Mouse (Mus musculus): ENCODE measurements around the gene Aagab. TPM values are rescaled to one million over a fixed set of nuclear protein-coding genes. Genes with fewer than 3 reads are reported as not detected.

The Aagab gene
- total RNA-seq (2017): 37.0 to 57.3 TPM (median 48.3 TPM) in 3 replicates

GRCm38 (mm10) chr9:63602043-63602939, at the start of gene Aagab, which contains the start of gene Iqch:
TSS of gene Aagab (plus strand) at chr9:63602660.
TSS of gene Iqch (minus strand) at chr9:63602493.
- ATAC-seq (replicated peaks; ENCODE audit: insufficient number of reproducible peaks, low FRiP score, low TSS enrichment, poor library complexity, severe bottlenecking): peak; percentile 89

DNA sequence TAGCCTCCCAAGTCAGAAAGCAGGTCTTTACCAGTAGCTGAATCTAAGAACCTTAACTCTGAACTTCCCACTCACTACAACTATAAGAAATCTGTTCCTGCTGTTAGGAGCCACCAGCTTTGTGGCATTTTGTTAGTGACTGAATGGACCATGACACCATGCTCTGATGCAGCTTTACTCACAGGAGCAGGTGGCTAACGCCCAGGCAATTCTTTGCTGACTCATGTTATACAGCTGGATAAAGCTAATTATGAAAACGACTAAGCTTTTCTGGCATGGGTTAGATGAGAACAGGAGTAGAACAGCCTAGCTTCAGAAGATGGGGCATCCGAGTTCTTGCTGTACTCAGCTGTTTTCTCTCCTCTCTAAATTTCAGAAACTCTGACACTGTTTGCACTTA, 48.8 kb upstream of the Aagab start:
- no peak for ATAC-seq (replicated peaks; ENCODE audit: insufficient number of reproducible peaks, low FRiP score, low TSS enrichment, poor library complexity, severe bottlenecking)

DNA sequence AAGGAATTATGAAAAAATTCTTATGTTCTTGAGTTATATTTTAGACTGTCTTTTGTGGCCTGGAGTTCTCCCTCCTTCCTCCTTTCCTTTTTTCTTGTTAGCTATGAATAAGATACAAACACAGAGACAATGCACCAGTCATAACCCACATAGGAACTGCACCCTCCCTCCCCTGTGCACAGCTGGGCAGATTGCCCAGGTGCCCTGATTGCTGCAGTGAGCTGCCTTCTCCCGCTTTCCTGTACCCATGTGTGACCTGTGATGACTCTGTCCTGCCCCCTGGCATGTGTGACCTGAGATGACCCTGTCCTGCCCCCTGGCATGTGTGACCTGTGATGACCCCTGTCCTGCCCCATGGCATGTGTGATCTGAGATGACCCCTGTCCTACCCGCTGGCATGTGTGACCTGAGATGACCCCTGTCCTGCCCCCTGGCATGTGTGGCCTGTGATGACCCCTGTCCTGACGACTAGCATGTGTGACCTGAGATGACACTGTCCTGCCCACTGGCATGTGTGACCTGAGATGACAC, 46.9 kb upstream of the Aagab start:
- no peak for ATAC-seq (replicated peaks; ENCODE audit: insufficient number of reproducible peaks, low FRiP score, low TSS enrichment, poor library complexity, severe bottlenecking)

GRCm38 (mm10) chr9:63556316-63556715, 46.1 kb upstream of the Aagab start:
- ATAC-seq (replicated peaks; ENCODE audit: insufficient number of reproducible peaks, low FRiP score, low TSS enrichment, poor library complexity, severe bottlenecking): no peak

- ATAC-seq (replicated peaks; ENCODE audit: insufficient number of reproducible peaks, low FRiP score, low TSS enrichment, poor library complexity, severe bottlenecking): no peak
Observed at GRCm38 (mm10) chr9:63556933-63557332, 45.5 kb upstream of the Aagab start.

DNA sequence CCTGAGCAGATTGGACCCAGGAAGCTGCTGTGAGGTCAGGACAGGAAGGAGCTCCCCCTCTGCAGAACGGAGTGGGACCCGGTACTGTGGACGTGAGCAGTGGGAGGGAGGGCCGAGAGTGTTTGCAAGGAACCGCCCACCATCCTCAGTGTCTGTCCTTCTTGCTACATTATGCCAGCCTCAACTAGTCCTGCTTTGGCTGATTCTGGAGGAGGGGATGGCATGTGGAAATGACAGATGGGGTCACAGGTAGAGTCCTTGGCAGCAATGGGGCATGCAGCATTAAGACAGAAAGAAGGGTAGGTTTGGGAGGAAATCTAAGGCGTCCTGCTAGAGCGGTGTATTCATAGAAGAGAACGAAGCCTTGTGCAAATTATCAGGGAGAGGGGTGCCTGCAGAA, 40.5 kb upstream of the Aagab start:
- ATAC-seq (replicated peaks; ENCODE audit: insufficient number of reproducible peaks, low FRiP score, low TSS enrichment, poor library complexity, severe bottlenecking): no peak

GRCm38 (mm10) chr9:63563436-63563835, 39.0 kb upstream of the Aagab start:
- ATAC-seq (replicated peaks; ENCODE audit: insufficient number of reproducible peaks, low FRiP score, low TSS enrichment, poor library complexity, severe bottlenecking): no peak

DNA sequence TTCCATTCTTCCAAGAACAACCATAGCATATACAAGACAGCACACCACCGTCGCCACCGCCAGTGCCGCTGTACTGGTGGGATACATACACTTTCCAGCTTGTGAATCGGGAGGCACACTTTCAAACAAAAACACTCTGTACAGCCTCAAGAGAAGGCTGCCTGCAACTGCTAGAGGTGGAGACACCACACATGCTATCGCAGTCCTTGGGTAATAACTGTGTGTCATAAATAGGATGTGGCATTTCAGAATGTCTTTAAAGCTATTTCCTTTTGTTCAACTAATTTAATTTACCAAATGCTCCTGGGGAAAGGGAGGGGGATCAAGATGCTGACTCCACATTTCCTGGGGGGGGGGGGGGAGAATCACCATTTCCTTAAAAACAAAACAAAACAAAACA, 34.1 kb upstream of the Aagab start:
- ATAC-seq (replicated peaks; ENCODE audit: insufficient number of reproducible peaks, low FRiP score, low TSS enrichment, poor library complexity, severe bottlenecking): no peak

DNA sequence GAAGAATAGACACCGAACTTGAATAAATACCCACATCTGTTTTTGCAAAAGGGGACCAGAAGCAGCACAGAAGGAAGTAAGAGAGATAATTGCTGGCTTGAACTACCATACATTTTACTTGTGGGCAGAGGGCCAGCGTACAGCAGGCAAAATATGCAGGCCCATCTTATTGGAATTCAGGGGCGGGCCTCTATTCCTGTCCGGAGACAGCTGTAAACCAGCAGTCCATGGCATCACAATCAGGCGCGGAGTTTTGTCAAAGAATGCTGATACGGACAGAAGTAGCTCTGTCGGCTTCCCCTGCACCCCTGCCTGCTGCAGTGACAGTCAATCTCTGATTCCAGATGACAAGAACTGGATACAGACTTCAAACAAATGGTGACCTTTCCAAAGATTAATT, 33.7 kb upstream of the Aagab start:
- no peak for ATAC-seq (replicated peaks; ENCODE audit: insufficient number of reproducible peaks, low FRiP score, low TSS enrichment, poor library complexity, severe bottlenecking)

- no peak for ATAC-seq (replicated peaks; ENCODE audit: insufficient number of reproducible peaks, low FRiP score, low TSS enrichment, poor library complexity, severe bottlenecking)
Observed at GRCm38 (mm10) chr9:63571895-63572294, 30.6 kb upstream of the Aagab start.

GRCm38 (mm10) chr9:63572874-63573273, 29.6 kb upstream of the Aagab start:
- ATAC-seq (replicated peaks; ENCODE audit: insufficient number of reproducible peaks, low FRiP score, low TSS enrichment, poor library complexity, severe bottlenecking): no peak

- no peak for ATAC-seq (replicated peaks; ENCODE audit: insufficient number of reproducible peaks, low FRiP score, low TSS enrichment, poor library complexity, severe bottlenecking)
Observed at GRCm38 (mm10) chr9:63577469-63577868, 25.0 kb upstream of the Aagab start.

DNA sequence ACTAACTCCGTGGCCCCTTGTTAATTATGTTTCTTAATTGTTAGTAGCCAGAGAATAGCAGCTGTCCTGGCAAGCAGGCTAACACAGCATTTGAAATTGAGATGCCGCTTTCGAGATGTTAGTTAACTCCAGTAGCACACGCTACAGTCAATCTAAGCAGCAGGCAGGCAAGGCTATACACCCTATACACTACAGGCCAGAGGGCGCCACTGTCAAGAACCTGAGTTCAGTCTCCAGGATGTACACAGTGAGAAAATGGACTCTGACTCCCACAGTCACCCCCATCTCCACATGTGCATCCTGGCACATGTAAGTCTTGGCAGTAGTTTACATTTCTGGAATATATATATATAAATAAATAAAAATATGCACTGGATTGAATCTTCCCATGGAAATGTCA, 22.8 kb upstream of the Aagab start:
- no peak for ATAC-seq (replicated peaks; ENCODE audit: insufficient number of reproducible peaks, low FRiP score, low TSS enrichment, poor library complexity, severe bottlenecking)

DNA sequence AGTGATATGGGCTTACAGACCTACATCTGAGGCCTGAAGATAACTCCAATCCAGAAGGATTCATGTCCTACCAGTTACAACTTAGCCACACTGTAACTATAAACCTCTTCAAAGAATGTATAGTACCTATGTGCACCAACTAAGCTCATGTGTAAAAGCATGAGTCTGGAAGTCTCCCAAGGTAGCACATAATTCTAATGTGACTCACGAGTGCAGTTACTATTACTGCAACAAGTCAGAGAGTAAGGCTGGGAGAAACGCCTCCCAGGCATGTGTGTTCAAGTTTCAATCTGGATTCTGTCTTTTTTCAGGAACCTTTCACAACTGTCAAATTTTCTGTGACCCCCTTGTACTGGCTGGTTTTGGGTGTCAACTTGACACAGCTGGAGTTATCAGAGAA, 22.4 kb upstream of the Aagab start:
- no peak for ATAC-seq (replicated peaks; ENCODE audit: insufficient number of reproducible peaks, low FRiP score, low TSS enrichment, poor library complexity, severe bottlenecking)

- ATAC-seq (replicated peaks; ENCODE audit: insufficient number of reproducible peaks, low FRiP score, low TSS enrichment, poor library complexity, severe bottlenecking): no peak
Observed at GRCm38 (mm10) chr9:63581778-63582177, 20.7 kb upstream of the Aagab start.

- ATAC-seq (replicated peaks; ENCODE audit: insufficient number of reproducible peaks, low FRiP score, low TSS enrichment, poor library complexity, severe bottlenecking): no peak
Observed at GRCm38 (mm10) chr9:63585251-63585650, 17.2 kb upstream of the Aagab start.

DNA sequence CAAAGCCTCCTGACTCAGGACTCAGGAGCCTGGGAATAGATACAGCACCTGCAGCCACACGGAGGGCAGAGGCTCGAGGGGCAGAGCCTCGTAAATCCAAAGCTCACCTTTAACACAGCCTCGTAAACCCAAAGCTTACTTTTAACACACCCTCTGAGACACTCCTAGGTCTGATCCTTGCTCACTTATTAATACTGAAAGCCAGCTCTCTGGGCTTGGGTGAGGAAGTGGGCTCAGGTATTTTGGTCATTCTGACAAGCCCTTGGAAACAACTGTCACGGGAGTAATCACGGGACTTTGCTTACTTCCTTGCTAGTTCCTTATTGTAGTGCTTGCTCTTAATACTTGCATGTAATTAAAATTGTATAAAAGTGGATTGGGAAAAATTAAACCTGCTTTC, 13.3 kb upstream of the Aagab start:
- ATAC-seq (replicated peaks; ENCODE audit: insufficient number of reproducible peaks, low FRiP score, low TSS enrichment, poor library complexity, severe bottlenecking): no peak

DNA sequence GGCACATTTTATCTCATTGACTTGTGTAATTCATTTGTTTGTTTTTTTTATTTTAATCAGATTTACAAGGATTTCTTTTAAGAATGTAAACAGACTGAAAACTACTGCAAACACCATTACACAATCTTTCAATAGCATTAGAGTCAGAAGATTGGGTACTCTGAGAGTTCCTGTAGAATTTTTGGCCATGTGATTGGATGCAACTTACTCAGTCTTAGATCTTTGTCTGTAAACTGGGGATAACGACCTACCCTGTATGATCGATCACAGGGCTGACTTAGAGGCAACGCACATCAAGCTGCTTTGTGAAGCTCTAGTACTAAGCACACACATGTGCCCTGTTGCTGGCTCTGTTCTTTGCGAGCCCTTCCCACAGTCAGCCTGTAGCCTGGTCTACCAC, 11.9 kb upstream of the Aagab start:
- no peak for ATAC-seq (replicated peaks; ENCODE audit: insufficient number of reproducible peaks, low FRiP score, low TSS enrichment, poor library complexity, severe bottlenecking)

DNA sequence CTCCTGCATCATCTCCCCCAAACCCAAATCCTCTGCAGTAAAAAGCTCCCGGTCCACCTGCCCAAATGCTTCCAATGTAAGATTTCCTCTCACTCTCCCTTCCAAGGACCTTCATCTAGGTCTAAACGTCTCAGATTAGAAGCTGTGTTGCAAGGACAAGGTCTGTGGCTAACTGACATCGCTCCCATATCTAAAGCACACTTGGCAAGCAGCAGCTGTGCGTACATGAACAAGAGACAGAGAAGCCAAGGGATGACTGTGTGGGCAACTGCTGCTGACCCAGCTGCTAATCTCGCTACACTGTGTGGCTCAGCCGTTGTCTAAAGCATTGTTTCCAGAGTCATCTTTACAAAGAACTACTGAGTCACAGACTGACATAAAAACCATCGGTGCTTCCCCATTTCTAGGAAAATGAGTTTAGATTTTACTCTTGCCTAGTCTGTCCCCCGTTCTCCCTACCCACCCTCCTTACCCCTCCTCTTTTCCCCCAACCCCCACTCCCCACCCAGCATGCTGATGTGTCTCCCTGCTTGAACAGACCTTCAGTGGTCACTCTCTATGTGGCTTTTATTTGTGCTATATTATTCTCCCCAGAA, 10.7 kb upstream of the Aagab start:
- ATAC-seq (replicated peaks; ENCODE audit: insufficient number of reproducible peaks, low FRiP score, low TSS enrichment, poor library complexity, severe bottlenecking): no peak

DNA sequence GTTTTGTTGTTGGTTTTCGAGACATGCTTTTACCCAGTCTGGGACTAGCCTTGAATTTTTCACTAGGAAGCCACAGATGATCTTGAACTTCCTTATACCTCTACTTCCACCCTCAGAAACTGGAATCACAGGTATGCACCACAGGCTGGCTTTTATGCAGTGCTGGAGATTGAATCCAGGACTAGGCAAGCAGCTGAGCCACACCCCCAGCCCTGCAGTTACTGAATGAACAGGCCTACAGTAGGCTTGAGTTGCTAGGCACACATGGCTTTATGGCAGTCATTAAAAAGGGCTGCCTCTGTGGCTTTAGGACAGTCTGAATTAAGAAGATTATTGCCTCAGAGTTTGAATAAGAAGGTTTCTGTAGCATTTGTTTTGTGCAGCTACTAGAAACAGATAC, 7.4 kb upstream of the Aagab start:
- ATAC-seq (replicated peaks; ENCODE audit: insufficient number of reproducible peaks, low FRiP score, low TSS enrichment, poor library complexity, severe bottlenecking): no peak
